Mouse (Mus musculus): ENCODE measurements around the gene Igsf23. TPM values are rescaled to one million over a fixed set of nuclear protein-coding genes. Genes with fewer than 3 reads are reported as not detected.

The Igsf23 gene
- 0.28 and 0.37 TPM in 2 replicates for polyA plus RNA-seq (2015; fragmentation: Nextera tagmentation; extraction: Ambion mirVana)

DNA sequence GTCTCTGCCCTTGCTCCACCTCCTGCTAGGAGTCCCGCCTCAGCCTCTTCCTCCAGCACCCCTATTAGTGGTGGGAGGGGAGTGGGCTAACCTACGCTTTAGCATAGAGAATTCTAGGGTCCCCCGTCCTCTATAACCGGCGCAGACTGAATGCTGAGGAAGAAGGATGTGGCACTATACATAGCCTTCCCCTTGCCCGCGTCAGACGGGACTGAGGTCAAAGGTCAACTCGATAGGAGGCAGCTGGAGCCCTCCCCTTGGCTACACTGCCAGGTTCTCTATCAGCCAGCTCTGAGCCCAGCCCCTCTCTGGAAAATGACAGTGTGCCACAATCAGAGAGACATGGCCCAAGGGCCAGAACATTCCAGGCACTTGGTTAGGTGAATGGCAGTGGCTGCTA is at the start of gene Igsf23:
Gene Igsf23 (minus strand): TSS at position 168 of the 400 bp plus-strand sequence.

DNA sequence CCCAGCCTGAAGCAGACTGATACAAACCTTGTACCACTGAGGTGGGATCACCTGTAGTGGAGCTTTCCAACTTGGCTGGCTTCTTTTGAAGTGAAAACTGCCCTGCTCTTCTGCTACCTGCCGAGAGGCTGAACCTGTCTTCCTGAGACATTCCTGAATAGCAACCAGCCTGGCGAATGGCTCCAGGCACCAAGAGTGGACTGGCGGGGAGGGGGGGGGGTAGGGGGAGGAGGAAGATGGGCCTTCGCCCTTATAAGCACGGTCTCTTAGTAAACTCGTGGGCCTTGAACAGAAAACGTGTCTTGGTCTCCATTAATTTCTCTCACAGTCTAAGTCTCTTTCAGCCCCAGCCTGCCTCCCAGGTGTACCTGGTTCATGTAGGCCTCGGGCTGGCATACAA is 40.6 kb upstream of the Igsf23 start, which contains the start of gene Nlrp9b:
Gene Nlrp9b (plus strand): TSS at position 301 of the 400 bp plus-strand sequence.

GRCm38 (mm10) chr7:19964985-19965579 is 14.5 kb upstream of the Igsf23 start, which contains the start of gene Ceacam20:
TSS of gene Ceacam20 (plus strand) at chr7:19965412.

GRCm38 (mm10) chr7:19920506-19921261 is 29.9 kb downstream of the Igsf23 start, which contains the start of gene Pvr:
TSS of gene Pvr (minus strand) at chr7:19921160.

GRCm38 (mm10) chr7:19887849-19888248 is 62.7 kb downstream of the Igsf23 start, which contains the start of gene Ceacam19:
TSS of gene Ceacam19 (minus strand) at chr7:19887965.

Other genes starting within 250 kb of the Igsf23 start
- gene Tomm40, start 235.3 kb downstream of the Igsf23 start, polyA plus RNA-seq (2015; fragmentation: Nextera tagmentation; extraction: Ambion mirVana), result 96.6 TPM in 2 replicates
- gene Nectin2, start 200.3 kb downstream of the Igsf23 start, polyA plus RNA-seq (2015; fragmentation: Nextera tagmentation; extraction: Ambion mirVana), result 21.6 and 27.0 TPM in 2 replicates
- gene Bcam, start 179.7 kb downstream of the Igsf23 start, polyA plus RNA-seq (2015; fragmentation: Nextera tagmentation; extraction: Ambion mirVana), result 35.6 and 45.1 TPM in 2 replicates
- gene Cblc, start 153.9 kb downstream of the Igsf23 start, polyA plus RNA-seq (2015; fragmentation: Nextera tagmentation; extraction: Ambion mirVana), result not detected in 2 replicates
- gene Bcl3, start 128.0 kb downstream of the Igsf23 start, polyA plus RNA-seq (2015; fragmentation: Nextera tagmentation; extraction: Ambion mirVana), result 5.3 and 5.5 TPM in 2 replicates
- gene Gm19345, start 98.8 kb downstream of the Igsf23 start, polyA plus RNA-seq (2015; fragmentation: Nextera tagmentation; extraction: Ambion mirVana), result 0.24 and 0.32 TPM in 2 replicates
- gene Ceacam16, start 89.5 kb downstream of the Igsf23 start, polyA plus RNA-seq (2015; fragmentation: Nextera tagmentation; extraction: Ambion mirVana), result 0.52 and 0.93 TPM in 2 replicates
- gene Ceacam19, start 62.8 kb downstream of the Igsf23 start, polyA plus RNA-seq (2015; fragmentation: Nextera tagmentation; extraction: Ambion mirVana), result not detected in 2 replicates
- gene Pvr, start 29.6 kb downstream of the Igsf23 start, polyA plus RNA-seq (2015; fragmentation: Nextera tagmentation; extraction: Ambion mirVana), result 5.1 and 7.1 TPM in 2 replicates
- not detected in 2 replicates for gene Ceacam20, start 14.7 kb upstream of the Igsf23 start, polyA plus RNA-seq (2015; fragmentation: Nextera tagmentation; extraction: Ambion mirVana)
- not detected in 2 replicates for gene Nlrp9b, start 40.7 kb upstream of the Igsf23 start, polyA plus RNA-seq (2015; fragmentation: Nextera tagmentation; extraction: Ambion mirVana)
- gene Vmn1r91, start 148.9 kb upstream of the Igsf23 start, polyA plus RNA-seq (2015; fragmentation: Nextera tagmentation; extraction: Ambion mirVana), result not detected in 2 replicates
- not detected in 2 replicates for gene Gm16442, start 171.8 kb upstream of the Igsf23 start, polyA plus RNA-seq (2015; fragmentation: Nextera tagmentation; extraction: Ambion mirVana)
- not detected in 2 replicates for gene Vmn1r93, start 188.3 kb upstream of the Igsf23 start, polyA plus RNA-seq (2015; fragmentation: Nextera tagmentation; extraction: Ambion mirVana)
- gene Vmn1r94, start 217.6 kb upstream of the Igsf23 start, polyA plus RNA-seq (2015; fragmentation: Nextera tagmentation; extraction: Ambion mirVana), result not detected in 2 replicates
- not detected in 2 replicates for gene Vmn1r95, start 243.0 kb upstream of the Igsf23 start, polyA plus RNA-seq (2015; fragmentation: Nextera tagmentation; extraction: Ambion mirVana)